9 mouse cellular contexts compared by ENCODE assay signal in genomic region chr7:5038940-5039339, GRCm38 (mm10). TPM values are rescaled to one million over a fixed set of nuclear protein-coding genes. Genes with fewer than 3 reads are reported as not detected.
DNase-seq lines count a peak whose midpoint lies in the region; ATAC-seq and TF ChIP-seq lines count a peak whose summit lies in the region.
"Had no signal": no experiment of that assay in that cellular context is flagged by ENCODE, and none has a peak within 500 bp of the region (broad histone marks: within the 10 kb centered on the region; RNA-seq: fewer than 3 reads in every experiment).

No protein-coding gene starts in this region.

- peaks cover 8% of the 10 kb centered on the region for H3K4me1 ChIP-seq in heart, postnatal 0 days (ENCODE audit: control insufficient read depth, insufficient read depth)
- H3K4me1 ChIP-seq in hindbrain, embryonic 13.5 days (replicated peaks) = peaks cover 22% of the 10 kb centered on the region
- H3K4me1 ChIP-seq in midbrain, embryonic 14.5 days (ENCODE audit: control insufficient read depth, insufficient read depth, low read length) = 0 out of 2 replicates have a peak, but pooled peaks cover 10% of the 10 kb centered on the region

- H3K9me3 ChIP-seq in heart, postnatal 0 days (replicated peaks; ENCODE audit: control insufficient read depth, low read length) = no peaks in the 10 kb centered on the region
- no peaks in the 10 kb centered on the region for H3K9me3 ChIP-seq in hindbrain, embryonic 13.5 days
- H3K9me3 ChIP-seq in midbrain, embryonic 14.5 days (ENCODE audit: control insufficient read depth, low read length) = no peaks in the 10 kb centered on the region

- peak overlapping the region; percentile 81 for H3K4me3 ChIP-seq in heart, postnatal 0 days (ENCODE audit: low read depth, low read length)
- H3K4me3 ChIP-seq in hindbrain, embryonic 13.5 days = peak overlapping the region; percentile 61
- peak overlapping the region; percentile 64 for H3K4me3 ChIP-seq in midbrain, embryonic 14.5 days (replicated peaks; ENCODE audit: low read depth, low read length)

- no peak for TF ChIP-seq CTCF in heart, postnatal 0 days (IDR thresholded peaks at IDR 0.05; ENCODE audit: low read depth)

- H3K27me3 ChIP-seq in heart, postnatal 0 days (ENCODE audit: control insufficient read depth, insufficient read depth, low read length) = no peaks in the 10 kb centered on the region
- H3K27me3 ChIP-seq in hindbrain, embryonic 13.5 days = no peaks in the 10 kb centered on the region
- H3K27me3 ChIP-seq in midbrain, embryonic 14.5 days (ENCODE audit: control insufficient read depth, insufficient read depth, low read length) = no peaks in the 10 kb centered on the region

- no peak for DNase-seq in heart, postnatal 0 days (ENCODE audit: low spot score)
- no peak for DNase-seq in heart, adult 18-20 months
- peak; percentile 66 for DNase-seq in R1 (ENCODE audit: low read depth, low spot score)
- no peak for DNase-seq in midbrain, embryonic 14.5 days
- DNase-seq in urinary bladder, adult 2 months (ENCODE audit: low spot score) = no peak
- no peak for DNase-seq in right cerebral cortex, adult 18-20 months
- DNase-seq in thymus, postnatal 10 days (ENCODE audit: low spot score in 2 of 2) = no peak

- H3K9ac ChIP-seq in heart, postnatal 0 days (replicated peaks; ENCODE audit: low read depth, low read length) = peak overlapping the region; percentile 88; the same call in 1 of the 2 replicates
- H3K9ac ChIP-seq in hindbrain, embryonic 13.5 days = peak overlapping the region; percentile 77; the same call in 1 of the 2 replicates
- peak overlapping the region; percentile 75 for H3K9ac ChIP-seq in midbrain, embryonic 14.5 days (replicated peaks; ENCODE audit: low read length)

- no peak for TF ChIP-seq EP300 in heart, postnatal 0 days (IDR thresholded peaks at IDR 0.05; ENCODE audit: low read depth)

- ATAC-seq in heart, postnatal 0 days (ENCODE audit: insufficient read depth, low read depth) = no peak
- no peak for ATAC-seq in hindbrain, embryonic 13.5 days (ENCODE audit: low FRiP score)
- no peak for ATAC-seq in midbrain, embryonic 14.5 days (ENCODE audit: low FRiP score, low TSS enrichment)

- peak overlapping the region; percentile 58 for H3K4me2 ChIP-seq in heart, postnatal 0 days (ENCODE audit: low read depth, low read length)
- H3K4me2 ChIP-seq in hindbrain, embryonic 13.5 days = peak overlapping the region; percentile 60
- H3K4me2 ChIP-seq in midbrain, embryonic 14.5 days (ENCODE audit: low read length) = peak overlapping the region; percentile 57

- peak overlapping the region; percentile 99; the same call in 1 of the 2 replicates for H3K27ac ChIP-seq in heart, postnatal 0 days (ENCODE audit: low read depth)
- peak overlapping the region; percentile 98 for H3K27ac ChIP-seq in hindbrain, embryonic 13.5 days
- peak overlapping the region; percentile 97; the same call in 1 of the 2 replicates for H3K27ac ChIP-seq in midbrain, embryonic 14.5 days (replicated peaks; ENCODE audit: low read depth, low read length)

- H3K36me3 ChIP-seq in heart, postnatal 0 days (replicated peaks; ENCODE audit: control insufficient read depth, insufficient read depth, low read length) = peaks cover 18% of the 10 kb centered on the region
- peaks cover 27% of the 10 kb centered on the region for H3K36me3 ChIP-seq in hindbrain, embryonic 13.5 days
- H3K36me3 ChIP-seq in midbrain, embryonic 14.5 days (ENCODE audit: control insufficient read depth, insufficient read depth, low read length) = peaks cover 24% of the 10 kb centered on the region

- 37% methylated on average over 5 of the region's 5 CpGs for WGBS in heart, postnatal 0 days
- WGBS in hindbrain, embryonic 13.5 days = 40% methylated on average over 5 of the region's 5 CpGs
- WGBS in midbrain, embryonic 14.5 days = 39% methylated on average over 5 of the region's 5 CpGs

RNA-seq across cellular contexts. Expression of gene Zfp784, which starts 0.7 kb away (rescaled TPM):
- 7.2 and 8.3 TPM in 2 replicates for total RNA-seq in heart, postnatal 0 days (2014; rRNA removed; ENCODE audit: low replicate concordance)
- 8.0 and 8.2 TPM in 2 replicates for polyA plus RNA-seq in heart, postnatal 0 days (2015; fragmentation: Nextera tagmentation; extraction: Ambion mirVana)
- 1 to 10 TPM; 5.1 to 5.5 TPM for total RNA-seq in heart, adult 18-20 months (2021)
- polyA plus RNA-seq in hindbrain, embryonic 13.5 days (2015; fragmentation: Nextera tagmentation; extraction: Ambion mirVana) = 7.8 and 9.8 TPM in 2 replicates
- polyA plus RNA-seq in midbrain, embryonic 14.5 days (2014; fragmentation: Nextera tagmentation; extraction: Ambion mirVana) = 9.1 and 10.8 TPM in 2 replicates
- polyA plus RNA-seq in urinary bladder, adult 2 months (2012; rRNA removed) = 9.5 and 9.6 TPM in 2 replicates

RNA-seq across cellular contexts. Expression of gene 4632433K11Rik, which starts 5.0 kb away (rescaled TPM):
- 0.99 TPM in 1 of 2 replicates, not detected in the other for total RNA-seq in heart, postnatal 0 days (2014; rRNA removed; ENCODE audit: low replicate concordance)
- polyA plus RNA-seq in heart, postnatal 0 days (2015; fragmentation: Nextera tagmentation; extraction: Ambion mirVana) = not detected in 2 replicates
- not detected for total RNA-seq in heart, adult 18-20 months (2021)
- polyA plus RNA-seq in hindbrain, embryonic 13.5 days (2015; fragmentation: Nextera tagmentation; extraction: Ambion mirVana) = not detected in 2 replicates
- not detected in 2 replicates for polyA plus RNA-seq in midbrain, embryonic 14.5 days (2014; fragmentation: Nextera tagmentation; extraction: Ambion mirVana)
- not detected in 2 replicates for polyA plus RNA-seq in urinary bladder, adult 2 months (2012; rRNA removed)
- total RNA-seq: gastrocnemius, adult 18-20 months had no signal

RNA-seq across cellular contexts. Expression of gene Zfp580, which starts 12.4 kb away (rescaled TPM):
- 15.0 TPM in 1 of 2 replicates, not detected in the other for total RNA-seq in heart, postnatal 0 days (2014; rRNA removed; ENCODE audit: low replicate concordance)
- 14.7 and 16.6 TPM in 2 replicates for polyA plus RNA-seq in heart, postnatal 0 days (2015; fragmentation: Nextera tagmentation; extraction: Ambion mirVana)
- 1 to 10 TPM; 4.2 TPM for total RNA-seq in heart, adult 18-20 months (2021)
- 67.2 and 69.7 TPM in 2 replicates for polyA plus RNA-seq in hindbrain, embryonic 13.5 days (2015; fragmentation: Nextera tagmentation; extraction: Ambion mirVana)
- polyA plus RNA-seq in midbrain, embryonic 14.5 days (2014; fragmentation: Nextera tagmentation; extraction: Ambion mirVana) = 104 and 105 TPM in 2 replicates
- 12.1 and 19.8 TPM in 2 replicates for polyA plus RNA-seq in urinary bladder, adult 2 months (2012; rRNA removed)

RNA-seq across cellular contexts. Expression of gene Ccdc106, which starts 18.6 kb away (rescaled TPM):
- total RNA-seq in heart, postnatal 0 days (2014; rRNA removed; ENCODE audit: low replicate concordance) = 1.0 and 2.8 TPM in 2 replicates
- polyA plus RNA-seq in heart, postnatal 0 days (2015; fragmentation: Nextera tagmentation; extraction: Ambion mirVana) = 0.33 and 0.85 TPM in 2 replicates
- under 1 TPM in 1 of 2 experiments, not detected in 1; 0.20 TPM for total RNA-seq in heart, adult 18-20 months (2021)
- 38.7 and 43.5 TPM in 2 replicates for polyA plus RNA-seq in hindbrain, embryonic 13.5 days (2015; fragmentation: Nextera tagmentation; extraction: Ambion mirVana)
- polyA plus RNA-seq in midbrain, embryonic 14.5 days (2014; fragmentation: Nextera tagmentation; extraction: Ambion mirVana) = 47.0 and 63.6 TPM in 2 replicates
- polyA plus RNA-seq in urinary bladder, adult 2 months (2012; rRNA removed) = 13.1 and 13.7 TPM in 2 replicates
- total RNA-seq: gastrocnemius, adult 18-20 months had no signal

RNA-seq across cellular contexts. Expression of gene Zfp865, which starts 18.8 kb away (rescaled TPM):
- 17.6 and 24.9 TPM in 2 replicates for total RNA-seq in heart, postnatal 0 days (2014; rRNA removed; ENCODE audit: low replicate concordance)
- 1.8 and 2.0 TPM in 2 replicates for polyA plus RNA-seq in heart, postnatal 0 days (2015; fragmentation: Nextera tagmentation; extraction: Ambion mirVana)
- 10 to 100 TPM; 11.5 to 14.0 TPM for total RNA-seq in heart, adult 18-20 months (2021)
- 5.8 and 6.0 TPM in 2 replicates for polyA plus RNA-seq in hindbrain, embryonic 13.5 days (2015; fragmentation: Nextera tagmentation; extraction: Ambion mirVana)
- polyA plus RNA-seq in midbrain, embryonic 14.5 days (2014; fragmentation: Nextera tagmentation; extraction: Ambion mirVana) = 6.8 and 8.3 TPM in 2 replicates
- polyA plus RNA-seq in urinary bladder, adult 2 months (2012; rRNA removed) = 18.8 and 27.1 TPM in 2 replicates
